Mouse (Mus musculus) cerebellum, adult 11 months (tissue): Measurements from ENCODE around the gene Ccdc141.

Source experiments
- DNase-seq: peaks from one replicate; pipeline ENCODE4 v3.0.0; 2022

Ccdc141 gene

GRCm38 (mm10) chr2:77170633-77171105 is at the start of gene Ccdc141:
Gene Ccdc141 (minus strand): TSS chr2:77170636.
- no peak for DNase-seq

GRCm38 (mm10) chr2:77212885-77213284 is 42.4 kb upstream of the Ccdc141 start:
- DNase-seq: no peak

GRCm38 (mm10) chr2:77206951-77207350 is 36.5 kb upstream of the Ccdc141 start:
- DNase-seq: no peak

- DNase-seq: no peak
Measured at GRCm38 (mm10) chr2:77203916-77204315, 33.5 kb upstream of the Ccdc141 start.

DNA sequence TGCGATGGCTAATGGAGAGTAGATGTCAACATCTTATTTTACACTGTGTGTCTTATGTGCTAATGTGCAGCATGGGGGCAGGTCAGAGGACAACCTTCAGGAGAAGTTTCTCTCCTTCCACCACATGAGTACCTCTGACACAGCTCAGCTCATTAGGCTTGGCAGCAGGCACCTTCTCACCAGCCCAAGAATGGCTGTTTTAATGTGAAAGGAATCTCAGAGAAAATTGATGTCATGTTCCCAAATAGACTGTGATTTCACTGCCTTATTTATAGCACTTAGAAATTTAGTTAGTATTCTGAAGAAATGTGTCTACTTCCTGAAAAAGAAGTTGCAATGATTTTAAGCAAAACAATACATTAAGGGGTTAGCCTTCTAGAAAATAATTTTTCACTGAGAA is 31.5 kb upstream of the Ccdc141 start:
- DNase-seq: no peak

GRCm38 (mm10) chr2:77200958-77201614 is 30.6 kb upstream of the Ccdc141 start:
- no peak for DNase-seq

DNA sequence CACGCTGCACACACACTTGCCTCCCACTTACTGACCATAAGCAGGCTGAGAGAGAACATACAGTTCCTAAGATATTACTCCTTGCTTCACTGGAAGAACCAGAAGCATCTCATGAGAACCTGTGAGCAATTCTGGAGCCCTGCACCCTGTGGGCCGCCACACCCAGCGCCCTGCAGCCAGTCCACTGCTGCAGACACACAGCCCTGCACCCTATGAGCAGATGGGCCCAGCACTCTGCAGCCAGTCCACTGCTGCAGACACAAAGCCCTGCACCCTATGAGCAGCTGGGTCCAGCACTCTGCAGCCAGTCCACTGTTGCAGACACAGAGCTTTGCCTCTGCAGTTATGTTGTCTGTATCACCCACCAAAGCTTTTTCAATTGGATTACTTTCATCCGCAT is 29.9 kb upstream of the Ccdc141 start:
- no peak for DNase-seq

- no peak for DNase-seq
Measured at GRCm38 (mm10) chr2:77198246-77198645, 27.8 kb upstream of the Ccdc141 start.

GRCm38 (mm10) chr2:77196819-77197218 is 26.4 kb upstream of the Ccdc141 start:
- no peak for DNase-seq

DNA sequence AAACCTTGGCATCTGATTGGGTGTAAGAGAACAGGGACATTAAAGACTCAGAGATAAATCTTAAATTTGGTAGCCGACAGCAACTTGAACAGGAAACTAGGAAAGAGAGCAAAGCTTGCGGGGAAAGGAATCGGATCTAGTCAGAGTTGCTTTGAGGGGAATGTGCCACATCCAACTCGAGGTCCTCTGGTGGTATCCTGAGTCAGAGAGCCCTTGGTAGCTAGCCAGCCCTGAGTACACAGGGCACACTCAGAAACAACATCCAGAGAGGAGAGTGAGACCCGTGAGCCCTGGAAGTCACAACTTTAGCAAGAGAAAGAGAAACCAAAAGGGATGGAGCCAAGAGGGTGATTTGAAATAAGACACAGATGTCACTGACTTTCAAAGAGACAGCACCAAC is 24.6 kb upstream of the Ccdc141 start:
- no peak for DNase-seq

DNA sequence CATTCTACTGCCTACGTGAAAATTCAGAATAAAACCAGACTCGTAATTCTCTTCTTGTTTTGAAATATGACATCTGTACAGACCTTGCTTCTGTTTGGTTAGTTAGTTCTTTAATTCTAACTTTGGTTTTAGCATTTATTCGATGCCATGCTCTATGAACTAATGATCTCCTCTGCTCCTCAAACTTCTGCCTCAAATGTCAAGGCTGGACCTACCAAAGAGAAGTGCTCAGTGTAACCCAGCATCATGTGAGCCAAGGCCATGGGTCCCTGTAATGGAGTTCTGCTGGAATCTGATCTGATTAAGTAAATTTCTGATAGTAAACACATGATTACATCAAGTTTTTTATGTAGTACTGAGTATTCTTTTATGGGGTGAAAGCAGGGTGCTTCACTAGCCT is 21.4 kb upstream of the Ccdc141 start:
- no peak for DNase-seq

DNA sequence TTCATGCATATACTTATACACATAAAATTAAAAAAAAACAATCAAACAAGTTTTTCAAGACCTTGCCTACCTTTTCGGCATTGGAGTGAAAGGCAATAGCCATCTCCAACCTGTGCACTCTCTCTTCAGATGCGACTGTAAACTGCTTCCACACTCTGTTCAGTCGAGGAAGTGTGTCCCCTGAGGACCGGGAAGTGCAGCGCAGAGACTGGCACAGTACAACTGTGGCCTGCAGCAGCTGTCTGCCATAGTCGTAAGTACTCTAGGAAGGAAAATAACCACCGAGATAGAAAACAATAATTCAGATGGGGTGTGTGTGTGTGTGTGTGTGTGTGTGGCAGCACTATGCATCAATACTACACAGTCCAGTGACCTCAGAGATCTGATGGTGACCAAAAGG is 20.5 kb upstream of the Ccdc141 start:
- no peak for DNase-seq

GRCm38 (mm10) chr2:77190301-77190700 is 19.9 kb upstream of the Ccdc141 start:
- no peak for DNase-seq

DNA sequence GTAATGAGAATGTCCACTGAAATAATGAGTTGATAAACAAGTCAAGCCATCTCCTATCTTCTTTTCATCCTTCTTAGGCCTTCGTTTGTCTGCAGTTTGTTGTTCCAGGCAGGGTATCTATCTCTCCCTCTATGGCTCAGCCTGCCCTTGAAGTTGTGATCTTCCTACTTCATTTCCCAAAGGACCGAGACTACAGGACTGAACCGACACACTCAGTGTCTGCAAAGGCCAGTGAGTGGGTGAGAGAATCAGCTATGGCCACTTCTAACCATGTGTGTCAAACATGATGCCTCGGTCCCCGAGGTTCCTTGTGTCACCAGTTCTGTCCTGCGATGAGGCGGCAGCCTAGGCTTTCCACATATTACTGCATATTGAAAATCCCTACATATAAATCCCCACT is 19.2 kb upstream of the Ccdc141 start:
- no peak for DNase-seq

DNA sequence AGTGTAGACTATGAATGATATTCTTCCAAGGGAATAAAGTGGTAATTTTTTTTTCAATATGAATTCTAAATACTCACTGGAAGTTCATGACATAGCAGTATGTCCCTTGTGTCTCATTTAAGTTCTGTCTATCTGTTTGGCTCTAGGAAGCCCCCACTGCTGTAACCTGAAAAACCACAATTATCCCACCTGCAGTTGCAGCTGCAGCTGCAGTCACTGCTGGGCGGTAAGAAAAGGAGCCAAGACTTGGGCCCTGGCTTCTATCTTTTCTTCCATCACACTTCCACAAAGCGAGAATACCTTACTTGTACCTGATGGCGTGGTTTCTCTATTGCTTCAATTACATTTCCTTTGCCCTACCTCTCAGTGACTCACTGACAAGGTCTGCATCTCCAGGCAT is 17.1 kb upstream of the Ccdc141 start:
- no peak for DNase-seq

- DNase-seq: no peak
Measured at GRCm38 (mm10) chr2:77186912-77187311, 16.5 kb upstream of the Ccdc141 start.

GRCm38 (mm10) chr2:77184049-77184571 is 13.7 kb upstream of the Ccdc141 start:
- DNase-seq: no peak

DNA sequence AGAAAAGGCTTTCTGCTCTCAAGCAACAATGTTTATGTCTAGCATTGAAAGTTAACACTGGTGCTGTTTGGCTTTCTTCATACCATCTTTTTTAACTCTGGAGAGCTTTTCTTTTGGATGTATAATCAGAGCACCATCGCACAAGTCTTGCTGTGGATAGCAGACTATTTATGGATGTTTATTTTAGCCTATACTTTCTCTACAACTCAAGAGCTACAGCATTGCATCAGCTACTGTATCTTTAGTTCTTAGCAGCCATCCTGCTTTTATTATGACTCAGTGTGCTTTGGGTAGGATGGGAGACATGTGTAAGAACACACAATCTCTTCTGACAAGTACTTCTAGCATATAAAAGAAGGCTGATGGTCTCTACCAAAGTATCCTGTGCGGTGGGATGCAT is 13.2 kb upstream of the Ccdc141 start:
- no peak for DNase-seq

DNA sequence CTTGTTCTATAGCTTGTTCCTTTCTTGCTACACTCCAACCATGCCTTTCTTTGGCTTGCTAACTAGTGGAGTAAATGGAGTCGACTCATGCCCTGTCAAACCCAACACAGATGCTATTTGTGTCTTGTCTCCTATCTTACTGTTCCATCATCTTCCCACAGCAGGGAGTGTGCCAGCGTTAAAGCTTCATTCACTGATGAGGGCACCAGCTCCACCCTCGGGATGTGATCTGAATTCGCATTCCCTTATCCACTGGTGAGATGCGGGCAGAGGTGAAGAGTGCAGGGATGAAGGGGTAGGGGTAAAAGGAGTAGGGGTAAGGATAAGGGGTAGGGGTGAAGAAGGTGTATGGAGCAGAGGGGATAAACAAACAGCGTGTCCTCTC is 12.6 kb upstream of the Ccdc141 start:
- no peak for DNase-seq

DNA sequence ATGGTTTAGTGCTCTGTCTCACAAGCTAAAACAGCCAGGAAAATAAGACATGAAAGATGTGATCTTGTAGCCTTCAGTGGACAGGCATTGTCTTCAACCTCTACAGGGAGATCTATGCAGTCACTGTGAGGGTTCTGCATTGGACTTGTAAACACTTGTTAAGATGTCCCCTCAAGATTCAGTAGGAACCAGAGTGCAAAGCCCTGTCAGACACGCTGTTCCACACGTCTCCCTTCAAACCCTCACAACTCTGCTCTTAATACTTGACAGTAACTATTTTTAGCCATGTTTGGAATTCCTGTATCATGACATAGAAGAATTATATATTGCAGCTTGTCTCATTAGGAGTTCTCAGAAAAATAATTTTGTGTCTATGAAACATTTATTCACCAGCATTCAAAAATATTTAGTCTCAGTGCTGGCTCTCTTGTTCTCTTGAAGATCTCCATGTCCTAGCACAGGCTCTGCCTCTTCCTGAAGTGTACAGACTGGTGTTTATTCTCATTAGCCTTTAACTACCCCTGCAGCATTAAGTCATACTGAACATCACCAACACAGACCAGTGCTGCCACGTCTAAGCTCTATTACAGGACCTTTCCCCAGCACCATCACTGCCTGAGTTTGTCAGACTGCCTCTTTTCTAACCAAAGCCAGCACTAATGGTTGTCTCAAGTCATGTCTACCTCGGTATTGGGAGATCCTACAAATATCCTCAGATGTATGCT is 12.0 kb upstream of the Ccdc141 start:
- DNase-seq: no peak

DNA sequence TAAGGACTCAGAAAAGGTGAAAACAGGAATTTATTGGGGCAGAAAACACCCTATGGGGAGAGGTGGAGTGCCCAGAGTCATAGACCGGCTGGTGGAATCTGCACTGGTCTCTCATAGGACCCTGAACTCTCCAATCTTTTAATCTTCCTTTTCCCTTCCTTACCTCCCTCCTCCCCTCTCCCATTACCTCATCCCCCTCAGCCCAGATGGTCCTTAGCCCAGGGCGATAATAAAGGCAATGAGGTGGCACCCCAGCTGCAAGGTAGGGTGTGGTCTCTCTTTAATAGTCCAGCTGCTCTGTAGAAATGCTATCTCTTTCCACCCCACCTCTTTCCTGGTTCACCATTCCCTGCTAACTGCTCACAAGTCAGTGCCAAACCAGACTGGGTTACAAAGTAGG is 7.0 kb upstream of the Ccdc141 start:
- no peak for DNase-seq

- no peak for DNase-seq
Measured at GRCm38 (mm10) chr2:77176413-77176812, 6.0 kb upstream of the Ccdc141 start.

DNA sequence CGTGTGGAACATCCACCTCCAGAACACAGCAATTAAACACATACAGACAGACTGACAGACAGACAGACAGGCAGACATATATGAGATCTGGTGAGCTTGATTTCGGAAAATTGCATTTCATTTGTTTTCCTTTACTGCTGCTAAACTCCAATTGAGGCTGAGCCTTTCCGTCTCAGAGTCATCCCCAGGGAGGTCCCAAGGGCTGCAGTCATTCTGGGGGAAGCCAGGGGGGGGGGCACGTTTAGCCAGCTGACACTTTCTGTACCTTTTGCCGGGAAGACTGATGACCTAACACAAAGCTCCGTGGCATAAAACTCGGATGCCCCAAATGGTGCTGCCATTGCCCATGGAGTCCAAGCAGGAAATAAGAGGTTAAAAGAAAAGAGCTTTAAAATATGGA is 5.0 kb upstream of the Ccdc141 start:
- DNase-seq: no peak

GRCm38 (mm10) chr2:77174313-77174712 is 3.9 kb upstream of the Ccdc141 start:
- DNase-seq: no peak

GRCm38 (mm10) chr2:77173821-77174220 is 3.4 kb upstream of the Ccdc141 start:
- DNase-seq: no peak
